Mouse (Mus musculus) liver, embryonic 11.5 days (tissue): Measurements from ENCODE around the gene Rgmb. TPM values are rescaled to one million over a fixed set of nuclear protein-coding genes. Genes with fewer than 3 reads are reported as not detected.
A peak's percentile ranks its signal among the peaks of the same experiment; 100 is the strongest.

Source experiments
- ATAC-seq: fragments of 200-750 bp; cut with Nextera tagmentation; replicated peaks from 2 replicates; pipeline ENCODE4 v1.8.0; 2017; ENCODE audit warnings: moderate number of reproducible peaks, mild to moderate bottlenecking, moderate TSS enrichment, moderate library complexity; ENCODE audit not compliant: low FRiP score
- DNase-seq: peaks from one replicate; pipeline ENCODE4 v3.0.0-alpha.2; 2017; ENCODE audit warnings: low spot score
- H3K27ac ChIP-seq: fragments of 300-500 bp; sonication (generic); 2 replicates; pipeline ENCODE4 v1.5.1; 2014; ENCODE audit warnings: mild to moderate bottlenecking, low read depth, low read length, control low read depth
- H3K27me3 ChIP-seq: fragments of 300-500 bp; sonication (generic); replicated peaks from 2 replicates; pipeline ENCODE4 v1.6.1; 2014; ENCODE audit warnings: low read length, mixed read lengths; ENCODE audit not compliant: control insufficient read depth, insufficient read depth
- H3K36me3 ChIP-seq: fragments of 300-500 bp; sonication (generic); 2 replicates; pipeline ENCODE4 v1.6.1; 2014; ENCODE audit warnings: mild to moderate bottlenecking, low read length, moderate library complexity, mixed read lengths; ENCODE audit not compliant: control insufficient read depth, insufficient read depth
- H3K4me1 ChIP-seq: fragments of 300-500 bp; sonication (generic); replicated peaks from 2 replicates; pipeline ENCODE4 v1.6.1; 2014; ENCODE audit warnings: low read length, mixed read lengths; ENCODE audit not compliant: control insufficient read depth, insufficient read depth
- H3K4me2 ChIP-seq: fragments of 300-500 bp; sonication (generic); 2 replicates; pipeline ENCODE4 v1.6.1; 2014; ENCODE audit warnings: mild to moderate bottlenecking, control low read depth, moderate library complexity
- H3K4me3 ChIP-seq: fragments of 300-500 bp; sonication (generic); 2 replicates; pipeline ENCODE4 v1.5.1; 2014; ENCODE audit warnings: low read depth, low read length, control low read depth
- H3K9ac ChIP-seq: fragments of 300-500 bp; sonication (generic); 2 replicates; pipeline ENCODE4 v1.6.1; 2014; ENCODE audit warnings: low read depth, low read length, control low read depth
- H3K9me3 ChIP-seq: fragments of 300-500 bp; sonication (generic); 2 replicates; pipeline ENCODE4 v1.6.1; 2016; ENCODE audit warnings: low read length, inconsistent platforms, mixed read lengths; ENCODE audit not compliant: control insufficient read depth
- WGBS: fragments of 180-500 bp; shearing (Covaris S2); extraction: QIAGEN DNeasy Blood & Tissue Kit; methylation state at CpG from one replicate; pipeline ENCODE4 v1.1.7; 2014; 5-methylcytosine and 5-hydroxymethylcytosine counted together
- polyA plus RNA-seq: library from polyadenylated mRNA; unstranded; fragments of >200 nt; fragmentation: Nextera tagmentation; extraction: Ambion mirVana; gene quantifications from 2 replicates; pipeline ENCODE4 v1.2.1, GENCODE M21; 2014

The Rgmb gene
- 3.6 and 5.1 TPM in 2 replicates for polyA plus RNA-seq

- H3K27ac ChIP-seq: no peak within 1 kb of the TSS
- no peaks in the 10 kb centered on the region for H3K9me3 ChIP-seq
- peak within 1 kb of the TSS; percentile 17; the same call in 1 of the 2 replicates for H3K9ac ChIP-seq
- H3K4me2 ChIP-seq: peak within 1 kb of the TSS; percentile 77
- peak within 1 kb of the TSS; percentile 56 for H3K4me3 ChIP-seq
- H3K36me3 ChIP-seq: no peaks in the 10 kb centered on the region
- H3K4me1 ChIP-seq: no peaks in the 10 kb centered on the region; the same call in 1 of the 2 replicates
- WGBS: 3% methylated on average over 55 of the region's 55 CpGs
- DNase-seq (peak; percentile 58), ATAC-seq (peak; percentile 16; the same call in 1 of the 2 replicates)
- H3K27me3 ChIP-seq: peaks cover 52% of the 10 kb centered on the region
Measured at GRCm38 (mm10) chr17:15830766-15831644, at the start of gene Rgmb. Gene Rgmb, minus strand, starts transcription at chr17:15831039.

DNA sequence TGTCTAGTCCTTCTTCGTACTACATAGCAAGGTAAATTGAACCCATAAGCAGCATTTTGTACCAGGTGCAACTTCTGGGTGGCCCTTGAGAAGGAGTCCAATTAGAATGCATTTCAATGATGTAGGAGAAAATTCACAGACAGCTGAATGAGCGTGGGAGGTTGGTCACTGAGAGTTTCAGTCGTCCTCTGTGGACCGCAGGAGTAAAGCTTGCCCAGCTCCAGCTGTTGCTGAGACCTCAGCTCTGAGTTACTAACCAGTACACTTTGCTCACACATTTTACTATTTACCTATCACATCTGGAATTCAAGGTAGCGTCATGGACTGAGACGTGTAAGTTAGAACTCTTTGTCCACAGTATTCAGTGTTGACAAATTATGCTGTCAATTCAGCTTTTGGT, 43.9 kb upstream of the Rgmb start:
- DNase-seq: no peak
- no peak overlapping the region for H3K4me3 ChIP-seq
- no peak overlapping the region for H3K9ac ChIP-seq
- no peaks in the 10 kb centered on the region for H3K36me3 ChIP-seq
- H3K9me3 ChIP-seq: no peaks in the 10 kb centered on the region
- H3K4me2 ChIP-seq: no peak overlapping the region
- H3K27me3 ChIP-seq: no peaks in the 10 kb centered on the region
- ATAC-seq: no peak
- WGBS: 74% methylated on average over 6 of the region's 6 CpGs
- H3K4me1 ChIP-seq: no peaks in the 10 kb centered on the region
- no peak overlapping the region for H3K27ac ChIP-seq

GRCm38 (mm10) chr17:15872093-15872492, 41.3 kb upstream of the Rgmb start:
- DNase-seq (no peak), ATAC-seq (no peak)
- Histone ChIP-seq H3K27me3 (no peaks in the 10 kb centered on the region), H3K36me3 (no peaks in the 10 kb centered on the region), H3K4me3 (no peak overlapping the region), H3K27ac (no peak overlapping the region), H3K4me2 (no peak overlapping the region), H3K9me3 (no peaks in the 10 kb centered on the region), H3K9ac (no peak overlapping the region), H3K4me1 (no peaks in the 10 kb centered on the region)

DNA sequence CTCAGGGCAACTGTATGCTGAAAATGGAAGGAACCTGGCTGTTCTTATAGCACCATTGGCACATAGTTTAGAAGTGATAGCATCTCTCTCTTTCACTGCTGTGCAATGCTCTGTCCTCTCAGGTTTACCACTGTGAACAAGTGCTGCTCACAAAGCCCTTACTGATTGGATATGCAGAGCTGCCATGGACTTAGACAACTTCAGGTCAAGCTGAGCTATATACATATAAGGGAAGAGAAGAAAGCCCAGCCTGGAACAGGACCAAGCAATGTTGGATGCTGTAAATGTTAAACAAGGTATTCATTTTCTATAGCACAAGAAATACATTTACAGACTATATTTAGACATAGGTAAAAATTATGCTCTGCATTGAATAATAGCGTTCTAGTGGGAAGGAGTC, 34.4 kb upstream of the Rgmb start:
- Histone ChIP-seq H3K27ac (no peak overlapping the region), H3K4me3 (no peak overlapping the region), H3K4me2 (no peak overlapping the region), H3K27me3 (no peaks in the 10 kb centered on the region), H3K36me3 (no peaks in the 10 kb centered on the region), H3K4me1 (no peaks in the 10 kb centered on the region), H3K9me3 (no peaks in the 10 kb centered on the region), H3K9ac (no peak overlapping the region)
- WGBS: 86% methylated on average over 1 of the region's 1 CpGs
- no peak for ATAC-seq
- no peak for DNase-seq

DNA sequence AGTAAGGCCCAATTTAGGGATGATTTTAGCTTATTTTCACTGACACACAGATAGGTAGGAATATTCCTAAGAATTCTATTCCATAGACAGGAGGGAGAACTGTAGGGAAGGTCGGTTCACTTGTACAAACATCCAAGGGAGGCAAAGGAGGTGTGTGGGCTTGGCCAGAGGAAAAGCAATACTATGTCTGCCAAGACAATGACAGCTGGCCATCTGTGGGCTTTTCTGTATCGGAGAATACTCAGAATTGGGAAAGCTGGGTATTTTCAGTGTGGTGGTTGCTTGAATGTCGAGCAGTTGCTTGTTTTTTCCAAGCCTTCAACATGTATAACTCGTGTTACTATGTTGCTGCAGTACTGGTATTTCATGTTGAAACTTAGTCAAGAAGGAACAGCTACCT, 31.5 kb upstream of the Rgmb start:
- 70% methylated on average over 4 of the region's 4 CpGs for WGBS
- H3K36me3 ChIP-seq: no peaks in the 10 kb centered on the region
- DNase-seq: no peak
- H3K4me3 ChIP-seq: no peak overlapping the region
- no peaks in the 10 kb centered on the region for H3K4me1 ChIP-seq
- no peaks in the 10 kb centered on the region for H3K9me3 ChIP-seq
- no peak overlapping the region for H3K4me2 ChIP-seq
- H3K9ac ChIP-seq: no peak overlapping the region
- ATAC-seq: no peak
- H3K27me3 ChIP-seq: no peaks in the 10 kb centered on the region
- H3K27ac ChIP-seq: no peak overlapping the region

DNA sequence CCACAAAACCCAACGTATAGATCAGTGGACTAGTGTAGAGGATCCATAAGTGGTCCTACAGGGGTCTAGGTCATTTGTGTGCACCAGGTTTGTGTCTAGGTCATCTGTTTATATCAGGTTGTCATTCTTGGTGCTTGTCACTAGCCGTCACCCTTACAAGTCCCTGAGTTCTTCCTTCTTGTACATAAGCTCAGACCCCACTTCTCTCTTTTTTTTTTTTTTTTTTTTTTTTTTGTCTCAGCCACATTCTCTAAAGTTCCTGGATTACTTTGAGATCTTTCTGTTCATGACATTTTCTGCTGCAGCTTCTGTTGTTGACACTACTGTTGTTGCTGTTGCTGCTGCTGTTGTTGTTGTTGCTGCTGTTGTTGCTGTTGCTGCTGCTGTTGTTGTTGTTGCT, 22.3 kb upstream of the Rgmb start:
- ATAC-seq (no peak), DNase-seq (no peak)
- Histone ChIP-seq H3K9me3 (no peaks in the 10 kb centered on the region), H3K9ac (no peak overlapping the region), H3K4me3 (no peak overlapping the region), H3K36me3 (no peaks in the 10 kb centered on the region), H3K27me3 (no peaks in the 10 kb centered on the region), H3K4me1 (no peaks in the 10 kb centered on the region), H3K4me2 (no peak overlapping the region), H3K27ac (no peak overlapping the region)
- 79% methylated on average over 2 of the region's 2 CpGs for WGBS

DNA sequence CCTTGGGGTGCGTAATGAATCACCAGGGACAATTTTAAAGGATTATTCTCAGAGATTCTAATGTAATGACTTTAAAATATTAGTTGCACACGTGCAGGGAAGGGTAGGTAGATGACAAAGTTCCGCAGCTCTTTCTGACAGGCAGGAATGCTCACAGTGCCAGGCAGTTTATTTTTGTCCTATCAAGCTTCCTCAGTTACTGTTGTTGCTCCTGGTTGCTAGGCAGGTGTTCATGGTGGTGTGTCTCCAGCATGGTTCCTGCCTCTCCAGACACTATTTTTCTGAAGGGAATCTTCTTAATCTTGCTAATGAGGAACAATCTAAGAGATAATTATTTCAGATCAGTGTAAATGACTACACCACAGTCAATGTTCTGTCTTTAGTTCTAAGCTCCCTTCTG, 19.7 kb upstream of the Rgmb start:
- no peaks in the 10 kb centered on the region for H3K27me3 ChIP-seq
- DNase-seq (no peak), ATAC-seq (no peak)
- H3K9me3 ChIP-seq: no peaks in the 10 kb centered on the region
- no peak overlapping the region for H3K27ac ChIP-seq
- no peak overlapping the region for H3K4me3 ChIP-seq
- 73% methylated on average over 3 of the region's 3 CpGs for whole genome bisulfite sequencing
- H3K9ac ChIP-seq: no peak overlapping the region
- H3K4me2 ChIP-seq: no peak overlapping the region
- H3K36me3 ChIP-seq: no peaks in the 10 kb centered on the region
- no peaks in the 10 kb centered on the region for H3K4me1 ChIP-seq

DNA sequence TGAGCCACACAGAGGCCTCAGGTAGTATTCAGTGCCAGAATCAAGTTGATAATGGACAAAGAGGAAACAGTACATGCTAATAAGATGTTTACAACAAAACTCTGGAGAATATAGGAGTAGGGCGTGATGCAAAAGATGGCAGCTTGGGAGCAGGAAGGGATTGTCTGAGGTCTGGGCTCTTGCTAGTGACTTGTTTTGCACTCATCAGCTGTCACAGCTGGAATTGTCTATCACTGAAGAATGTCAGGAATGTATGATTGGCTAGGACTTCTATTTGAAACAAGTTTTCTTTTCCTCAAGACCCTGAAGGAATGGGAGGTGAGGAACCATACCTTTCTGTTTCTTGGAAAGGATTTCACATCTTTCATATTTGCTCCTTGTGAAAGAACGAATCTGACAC, 10.6 kb upstream of the Rgmb start:
- Histone ChIP-seq H3K9ac (no peak overlapping the region), H3K27ac (no peak overlapping the region), H3K4me3 (no peak overlapping the region), H3K9me3 (no peaks in the 10 kb centered on the region), H3K36me3 (no peaks in the 10 kb centered on the region), H3K4me2 (no peak overlapping the region), H3K4me1 (no peaks in the 10 kb centered on the region), H3K27me3 (no peaks in the 10 kb centered on the region)
- WGBS: 71% methylated on average over 2 of the region's 2 CpGs
- no peak for ATAC-seq
- no peak for DNase-seq

GRCm38 (mm10) chr17:15832398-15832797, 1.6 kb upstream of the Rgmb start:
- Histone ChIP-seq H3K27me3 (peaks cover 38% of the 10 kb centered on the region), H3K4me2 (no peak overlapping the region), H3K4me1 (no peaks in the 10 kb centered on the region; the same call in 1 of the 2 replicates), H3K4me3 (no peak overlapping the region), H3K36me3 (no peaks in the 10 kb centered on the region), H3K9me3 (no peaks in the 10 kb centered on the region), H3K27ac (no peak overlapping the region), H3K9ac (no peak overlapping the region)
- DNase-seq (no peak), ATAC-seq (no peak)
- WGBS: 44% methylated on average over 5 of the region's 5 CpGs
